Mouse (Mus musculus) liver, postnatal 0 days (tissue): Measurements from ENCODE around the gene Cycs.
A peak's percentile ranks its signal among the peaks of the same experiment; 100 is the strongest.

Experiments used
- CTCF ChIP-seq: sonication (generic); IDR thresholded peaks from 2 replicates; pipeline ENCODE4 v1.5.1; 2016; ENCODE audit warnings: antibody characterized with exemption, low read depth
- EP300 ChIP-seq: IDR thresholded peaks from 2 replicates; pipeline ENCODE4 v1.6.1; 2016; ENCODE audit warnings: antibody characterized with exemption, low read depth, mild to moderate bottlenecking

DNA sequence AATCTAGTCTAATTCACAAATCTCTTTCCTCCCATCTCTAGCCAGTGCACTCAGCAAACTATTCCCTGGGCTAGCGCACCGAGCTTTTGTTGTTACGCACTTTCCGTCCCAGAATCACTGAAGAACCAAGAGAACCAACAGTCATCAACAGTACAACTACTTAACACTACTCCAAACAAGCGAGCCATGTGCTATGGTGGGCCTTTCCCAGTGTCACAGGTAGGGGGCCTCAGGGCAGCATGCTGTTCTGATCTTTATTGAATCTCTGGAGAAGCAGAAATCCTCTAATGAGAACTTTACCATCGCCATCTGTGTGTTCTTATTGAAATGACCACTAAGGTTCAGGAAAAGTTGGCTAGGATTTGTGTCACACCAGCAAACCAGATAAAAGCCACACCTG lies 8.8 kb downstream of the Cycs start:
- 0 out of 2 replicates have a peak, but pooled peaks have one; percentile 32 for TF ChIP-seq CTCF
- no peak for TF ChIP-seq EP300
